Comparison of ENCODE assay signal across 18 mouse cellular contexts in genomic region chr2:79713662-79714091, GRCm38 (mm10). TPM values are rescaled to one million over a fixed set of nuclear protein-coding genes. Genes with fewer than 3 reads are reported as not detected.
DNase-seq lines count a peak whose midpoint lies in the region; ATAC-seq and TF ChIP-seq lines count a peak whose summit lies in the region.
"Had no signal": no experiment of that assay in that cellular context is flagged by ENCODE, and none has a peak within 500 bp of the region (broad histone marks: within the 10 kb centered on the region; RNA-seq: fewer than 3 reads in every experiment).

No protein-coding gene starts in this region.

- H3K9me3 ChIP-seq in heart, embryonic 16.5 days (replicated peaks; ENCODE audit: control insufficient read depth, low read length): no peaks in the 10 kb centered on the region
- H3K9me3 ChIP-seq in G1E (replicated peaks): no peaks in the 10 kb centered on the region
- H3K9me3 ChIP-seq: forebrain, embryonic 13.5 days; heart, embryonic 13.5 days; limb, embryonic 15.5 days; midbrain, embryonic 12.5 days had no signal

- intact Hi-C loops in heart, postnatal 14 days (cut with DNase I): no loop called here

- DNase-seq in heart, postnatal 14 days: no peak
- DNase-seq in 416B (ENCODE audit: low read depth) (peak; percentile 61), G1E (ENCODE audit: low spot score) (no peak)
- DNase-seq in frontal cortex, adult 2 months (ENCODE audit: extremely low spot score in 1 of 2, low spot score in 1 of 2): no peak
- DNase-seq in cerebellum, postnatal 4 days (ENCODE audit: low spot score in 2 of 2): no peak
- DNase-seq in cerebellum, postnatal 10 days: no peak
- DNase-seq: kidney, adult 18-20 months; kidney, postnatal 36 days; thymus, adult 18-20 months had no signal

- no peak overlapping the region for H3K9ac ChIP-seq in heart, embryonic 16.5 days (ENCODE audit: low read length)
- H3K9ac ChIP-seq: forebrain, embryonic 13.5 days; heart, embryonic 13.5 days; limb, embryonic 15.5 days; midbrain, embryonic 12.5 days had no signal

- ATAC-seq in heart, embryonic 16.5 days (replicated peaks; ENCODE audit: extremely low read depth, insufficient read depth, low FRiP score): no peak
- peak; percentile 65 for ATAC-seq in G1E (ENCODE audit: extremely low read depth, insufficient number of reproducible peaks, low FRiP score, poor library complexity, severe bottlenecking)
- peak; percentile 92 for ATAC-seq in megakaryocyte progenitor cell, adult 5-6 weeks (replicated peaks; ENCODE audit: poor library complexity)
- ATAC-seq: CD4-positive, CD25-positive, alpha-beta regulatory T cell, adult 4 months; forebrain, embryonic 13.5 days; hindbrain, postnatal 0 days had no signal

- H3K36me3 ChIP-seq in heart, embryonic 16.5 days (ENCODE audit: control insufficient read depth, insufficient read depth): no peaks in the 10 kb centered on the region
- H3K36me3 ChIP-seq in G1E (replicated peaks): no peaks in the 10 kb centered on the region
- H3K36me3 ChIP-seq: heart, embryonic 13.5 days; limb, embryonic 15.5 days; midbrain, embryonic 12.5 days had no signal

- no peak overlapping the region for H3K27ac ChIP-seq in heart, embryonic 16.5 days (ENCODE audit: low read length)
- H3K27ac ChIP-seq: forebrain, embryonic 13.5 days; heart, embryonic 13.5 days; hindbrain, postnatal 0 days; limb, embryonic 15.5 days; midbrain, embryonic 12.5 days had no signal

- H3K4me3 ChIP-seq in heart, embryonic 16.5 days (ENCODE audit: low read length): no peak overlapping the region
- H3K4me3 ChIP-seq in G1E (ENCODE audit: low read depth, low read length): no peak overlapping the region
- H3K4me3 ChIP-seq: forebrain, embryonic 13.5 days; heart, embryonic 13.5 days; limb, embryonic 15.5 days; midbrain, embryonic 12.5 days had no signal

- TF ChIP-seq CTCF in G1E (IDR thresholded peaks at IDR 0.05; ENCODE audit: low read depth, low read length): no peak

- no peaks in the 10 kb centered on the region for H3K27me3 ChIP-seq in heart, embryonic 16.5 days (ENCODE audit: control insufficient read depth, insufficient read depth, low read length)
- no peaks in the 10 kb centered on the region for H3K27me3 ChIP-seq in G1E (ENCODE audit: insufficient read depth, low read length)
- H3K27me3 ChIP-seq: forebrain, embryonic 13.5 days; heart, embryonic 13.5 days; limb, embryonic 15.5 days; midbrain, embryonic 12.5 days had no signal

- peak overlapping the region; percentile 28; the same call in 1 of the 2 replicates for H3K4me2 ChIP-seq in heart, embryonic 16.5 days (ENCODE audit: low read depth, low read length)
- H3K4me2 ChIP-seq: forebrain, embryonic 13.5 days; heart, embryonic 13.5 days; limb, embryonic 15.5 days; midbrain, embryonic 12.5 days had no signal

- H3K4me1 ChIP-seq in heart, embryonic 16.5 days (ENCODE audit: control insufficient read depth, insufficient read depth, low read length): peaks cover 13% of the 10 kb centered on the region
- H3K4me1 ChIP-seq in G1E (ENCODE audit: insufficient read depth, low read depth, low read length): no peaks in the 10 kb centered on the region
- H3K4me1 ChIP-seq: limb, embryonic 15.5 days; midbrain, embryonic 12.5 days had no signal

- WGBS in heart, embryonic 16.5 days: 11% methylated on average over 3 of the region's 3 CpGs

RNA-seq across cellular contexts. Expression of gene Ppp1r1c, which starts 6.1 kb away (rescaled TPM):
- polyA plus RNA-seq in heart, embryonic 16.5 days (2015; fragmentation: Nextera tagmentation; extraction: Ambion mirVana): not detected in 2 replicates
- not detected for total RNA-seq in heart, postnatal 14 days (2021)
- total RNA-seq in G1E (2014; fragmentation: Nextera tagmentation): not detected in 2 replicates
- 0.11 and 0.12 TPM in 2 replicates for total RNA-seq in G1E (2017)
- polyA plus RNA-seq in G1E (2012): not detected in 2 replicates
- not detected in 2 replicates for total RNA-seq in megakaryocyte progenitor cell, adult 5-6 weeks (2015)
- not detected in 2 replicates for total RNA-seq in megakaryocyte progenitor cell, adult 5-6 weeks (2017)
- 0.46 and 0.61 TPM in 2 replicates for polyA plus RNA-seq in frontal cortex, adult 2 months (2012; rRNA removed)
- polyA plus RNA-seq: cortical plate, adult 2 months had no signal
